Mouse (Mus musculus) lung, embryonic 15.5 days (tissue): ENCODE measurements at regions not wholly inside any gene's neighbourhood (a gene's known extent, or its start where the extent isn't known, plus 50 kb on each side); places are given as distances from the start of the nearest gene placed in this dataset.

ENCODE experiments used
- ATAC-seq: fragments of 200-750 bp; cut with Nextera tagmentation; 2 replicates; pipeline ENCODE4 v1.8.0; 2017; ENCODE audit warnings: moderate number of reproducible peaks, borderline replicate concordance; ENCODE audit not compliant: low FRiP score, low TSS enrichment; ENCODE audit errors: extremely low read depth
- H3K27ac ChIP-seq: fragments of 300-500 bp; sonication (generic); 2 replicates; pipeline ENCODE4 v1.5.1; 2015; ENCODE audit warnings: moderate library complexity, mild to moderate bottlenecking, inconsistent platforms
- H3K27me3 ChIP-seq: fragments of 300-500 bp; sonication (generic); 2 replicates; pipeline ENCODE4 v1.6.1; 2015; ENCODE audit warnings: inconsistent platforms
- H3K36me3 ChIP-seq: fragments of 300-500 bp; sonication (generic); 2 replicates; pipeline ENCODE4 v1.6.1; 2015; ENCODE audit warnings: inconsistent platforms
- H3K4me1 ChIP-seq: fragments of 300-500 bp; sonication (generic); 2 replicates; pipeline ENCODE4 v1.6.1; 2015; ENCODE audit warnings: inconsistent platforms
- H3K4me2 ChIP-seq: fragments of 300-500 bp; sonication (generic); 2 replicates; pipeline ENCODE4 v1.6.1; 2015; ENCODE audit warnings: inconsistent platforms, mild to moderate bottlenecking, moderate library complexity
- H3K4me3 ChIP-seq: fragments of 300-500 bp; sonication (generic); 2 replicates; pipeline ENCODE4 v1.5.1; 2015; ENCODE audit warnings: mild to moderate bottlenecking, inconsistent platforms
- H3K9ac ChIP-seq: fragments of 300-500 bp; sonication (generic); 2 replicates; pipeline ENCODE4 v1.6.1; 2015; ENCODE audit warnings: inconsistent platforms
- H3K9me3 ChIP-seq: fragments of 300-500 bp; sonication (generic); 2 replicates; pipeline ENCODE4 v1.6.1; 2016; ENCODE audit warnings: inconsistent platforms
- WGBS: fragments of 180-500 bp; shearing (Covaris S2); methylation state at CpG from one replicate; pipeline ENCODE4 v1.1.7; 2015; 5-methylcytosine and 5-hydroxymethylcytosine counted together

GRCm38 (mm10) chr14:74495504-74495903 is 145.1 kb upstream of the Htr2a start:
- Histone ChIP-seq H3K4me1 (no peaks in the 10 kb centered on the region), H3K27ac (no peak overlapping the region), H3K4me3 (no peak overlapping the region), H3K4me2 (no peak overlapping the region), H3K9me3 (no peaks in the 10 kb centered on the region), H3K27me3 (no peaks in the 10 kb centered on the region), H3K36me3 (no peaks in the 10 kb centered on the region), H3K9ac (no peak overlapping the region)
- no peak for ATAC-seq

GRCm38 (mm10) chr14:74511521-74511920 is 129.1 kb upstream of the Htr2a start:
- no peaks in the 10 kb centered on the region for H3K36me3 ChIP-seq
- H3K27me3 ChIP-seq, result no peaks in the 10 kb centered on the region
- WGBS, result 80% methylated on average over 2 of the region's 2 CpGs
- H3K4me2 ChIP-seq, result no peak overlapping the region
- ATAC-seq, result no peak
- H3K4me3 ChIP-seq, result no peak overlapping the region
- no peaks in the 10 kb centered on the region for H3K9me3 ChIP-seq
- H3K9ac ChIP-seq, result no peak overlapping the region
- no peak overlapping the region for H3K27ac ChIP-seq
- H3K4me1 ChIP-seq, result no peaks in the 10 kb centered on the region

- no peaks in the 10 kb centered on the region for H3K27me3 ChIP-seq
- ATAC-seq, result no peak
- 61% methylated on average over 3 of the region's 3 CpGs for WGBS
- H3K4me3 ChIP-seq, result no peak overlapping the region
- H3K4me2 ChIP-seq, result no peak overlapping the region
- H3K9ac ChIP-seq, result no peak overlapping the region
- no peaks in the 10 kb centered on the region for H3K9me3 ChIP-seq
- H3K27ac ChIP-seq, result no peak overlapping the region
- H3K4me1 ChIP-seq, result no peaks in the 10 kb centered on the region
- no peaks in the 10 kb centered on the region for H3K36me3 ChIP-seq
Measured at GRCm38 (mm10) chr14:74516451-74516850, 124.2 kb upstream of the Htr2a start.

- Histone ChIP-seq H3K4me1 (no peaks in the 10 kb centered on the region), H3K9ac (no peak overlapping the region), H3K4me3 (no peak overlapping the region), H3K9me3 (no peaks in the 10 kb centered on the region), H3K4me2 (no peak overlapping the region), H3K36me3 (no peaks in the 10 kb centered on the region), H3K27me3 (no peaks in the 10 kb centered on the region), H3K27ac (no peak overlapping the region)
- no peak for ATAC-seq
- 49% methylated on average over 6 of the region's 6 CpGs for WGBS
Measured at GRCm38 (mm10) chr14:74519531-74519930, 121.1 kb upstream of the Htr2a start.

- Histone ChIP-seq H3K27me3 (no peaks in the 10 kb centered on the region), H3K36me3 (no peaks in the 10 kb centered on the region), H3K4me2 (no peak overlapping the region), H3K9me3 (no peaks in the 10 kb centered on the region), H3K4me1 (no peaks in the 10 kb centered on the region), H3K4me3 (no peak overlapping the region), H3K27ac (no peak overlapping the region), H3K9ac (no peak overlapping the region)
- WGBS, result 79% methylated on average over 3 of the region's 3 CpGs
- ATAC-seq, result no peak
Measured at GRCm38 (mm10) chr14:74521669-74522068, 119.0 kb upstream of the Htr2a start.

GRCm38 (mm10) chr14:74527246-74527645 is 113.4 kb upstream of the Htr2a start:
- H3K9me3 ChIP-seq, result no peaks in the 10 kb centered on the region
- 50% methylated on average over 4 of the region's 4 CpGs for WGBS
- H3K36me3 ChIP-seq, result no peaks in the 10 kb centered on the region
- H3K9ac ChIP-seq, result no peak overlapping the region
- no peak overlapping the region for H3K4me2 ChIP-seq
- H3K4me1 ChIP-seq, result no peaks in the 10 kb centered on the region
- no peak overlapping the region for H3K4me3 ChIP-seq
- H3K27me3 ChIP-seq, result no peaks in the 10 kb centered on the region
- no peak overlapping the region for H3K27ac ChIP-seq
- no peak for ATAC-seq

- 85% methylated on average over 7 of the region's 7 CpGs for WGBS
Measured at GRCm38 (mm10) chr14:74529368-74529951, 111.2 kb upstream of the Htr2a start.

GRCm38 (mm10) chr14:74538187-74538586 is 102.5 kb upstream of the Htr2a start:
- WGBS, result 61% methylated on average over 2 of the region's 2 CpGs

More at GRCm38 (mm10) chr14:74529368-74529951, 111.2 kb upstream of the Htr2a start:
- no peaks in the 10 kb centered on the region for H3K9me3 ChIP-seq
- no peak overlapping the region for H3K27ac ChIP-seq
- H3K4me2 ChIP-seq, result no peak overlapping the region
- no peak overlapping the region for H3K9ac ChIP-seq
- ATAC-seq, result no peak
- no peaks in the 10 kb centered on the region for H3K4me1 ChIP-seq
- H3K27me3 ChIP-seq, result no peaks in the 10 kb centered on the region
- H3K36me3 ChIP-seq, result no peaks in the 10 kb centered on the region
- H3K4me3 ChIP-seq, result no peak overlapping the region

GRCm38 (mm10) chr14:74544028-74544427 is 96.6 kb upstream of the Htr2a start:
- no peak overlapping the region for H3K27ac ChIP-seq
- no peak overlapping the region for H3K4me2 ChIP-seq
- no peak for ATAC-seq
- no peak overlapping the region for H3K4me3 ChIP-seq
- H3K9me3 ChIP-seq, result no peaks in the 10 kb centered on the region
- 92% methylated on average over 3 of the region's 3 CpGs for WGBS
- H3K4me1 ChIP-seq, result no peaks in the 10 kb centered on the region
- no peaks in the 10 kb centered on the region for H3K27me3 ChIP-seq
- H3K36me3 ChIP-seq, result no peaks in the 10 kb centered on the region
- no peak overlapping the region for H3K9ac ChIP-seq

More at GRCm38 (mm10) chr14:74538187-74538586, 102.5 kb upstream of the Htr2a start:
- no peak overlapping the region for H3K9ac ChIP-seq
- ATAC-seq, result no peak
- H3K36me3 ChIP-seq, result no peaks in the 10 kb centered on the region
- no peaks in the 10 kb centered on the region for H3K27me3 ChIP-seq
- no peak overlapping the region for H3K4me2 ChIP-seq
- no peak overlapping the region for H3K27ac ChIP-seq
- H3K4me1 ChIP-seq, result no peaks in the 10 kb centered on the region
- H3K9me3 ChIP-seq, result no peaks in the 10 kb centered on the region
- H3K4me3 ChIP-seq, result no peak overlapping the region

GRCm38 (mm10) chr14:74551091-74551490 is 89.5 kb upstream of the Htr2a start:
- H3K36me3 ChIP-seq, result no peaks in the 10 kb centered on the region
- no peak overlapping the region for H3K27ac ChIP-seq
- no peaks in the 10 kb centered on the region for H3K27me3 ChIP-seq
- no peak overlapping the region for H3K9ac ChIP-seq
- no peak overlapping the region for H3K4me3 ChIP-seq
- ATAC-seq, result no peak
- H3K4me2 ChIP-seq, result no peak overlapping the region
- 80% methylated on average over 2 of the region's 2 CpGs for WGBS
- H3K9me3 ChIP-seq, result no peaks in the 10 kb centered on the region
- H3K4me1 ChIP-seq, result no peaks in the 10 kb centered on the region

GRCm38 (mm10) chr14:74553636-74554035 is 87.0 kb upstream of the Htr2a start:
- no peak overlapping the region for H3K4me3 ChIP-seq
- no peaks in the 10 kb centered on the region for H3K36me3 ChIP-seq
- 0 out of 2 replicates have a peak, but pooled peaks have one; percentile 49 for ATAC-seq
- no peaks in the 10 kb centered on the region for H3K27me3 ChIP-seq
- no peak overlapping the region for H3K9ac ChIP-seq
- WGBS, result 78% methylated on average over 1 of the region's 1 CpGs
- no peaks in the 10 kb centered on the region for H3K4me1 ChIP-seq
- no peak overlapping the region for H3K4me2 ChIP-seq
- no peaks in the 10 kb centered on the region for H3K9me3 ChIP-seq
- H3K27ac ChIP-seq, result 0 out of 2 replicates have a peak overlapping the region, but pooled peaks have one; percentile 24

- Histone ChIP-seq H3K27ac (no peak overlapping the region), H3K9ac (no peak overlapping the region), H3K4me3 (no peak overlapping the region), H3K4me1 (no peaks in the 10 kb centered on the region), H3K36me3 (no peaks in the 10 kb centered on the region), H3K4me2 (no peak overlapping the region), H3K9me3 (no peaks in the 10 kb centered on the region), H3K27me3 (no peaks in the 10 kb centered on the region)
- WGBS, result 68% methylated on average over 5 of the region's 5 CpGs
- ATAC-seq, result no peak
Measured at GRCm38 (mm10) chr14:74558359-74558758, 82.3 kb upstream of the Htr2a start.
